Mouse (Mus musculus): ENCODE data around the gene Plk1.

The Plk1 gene

DNA sequence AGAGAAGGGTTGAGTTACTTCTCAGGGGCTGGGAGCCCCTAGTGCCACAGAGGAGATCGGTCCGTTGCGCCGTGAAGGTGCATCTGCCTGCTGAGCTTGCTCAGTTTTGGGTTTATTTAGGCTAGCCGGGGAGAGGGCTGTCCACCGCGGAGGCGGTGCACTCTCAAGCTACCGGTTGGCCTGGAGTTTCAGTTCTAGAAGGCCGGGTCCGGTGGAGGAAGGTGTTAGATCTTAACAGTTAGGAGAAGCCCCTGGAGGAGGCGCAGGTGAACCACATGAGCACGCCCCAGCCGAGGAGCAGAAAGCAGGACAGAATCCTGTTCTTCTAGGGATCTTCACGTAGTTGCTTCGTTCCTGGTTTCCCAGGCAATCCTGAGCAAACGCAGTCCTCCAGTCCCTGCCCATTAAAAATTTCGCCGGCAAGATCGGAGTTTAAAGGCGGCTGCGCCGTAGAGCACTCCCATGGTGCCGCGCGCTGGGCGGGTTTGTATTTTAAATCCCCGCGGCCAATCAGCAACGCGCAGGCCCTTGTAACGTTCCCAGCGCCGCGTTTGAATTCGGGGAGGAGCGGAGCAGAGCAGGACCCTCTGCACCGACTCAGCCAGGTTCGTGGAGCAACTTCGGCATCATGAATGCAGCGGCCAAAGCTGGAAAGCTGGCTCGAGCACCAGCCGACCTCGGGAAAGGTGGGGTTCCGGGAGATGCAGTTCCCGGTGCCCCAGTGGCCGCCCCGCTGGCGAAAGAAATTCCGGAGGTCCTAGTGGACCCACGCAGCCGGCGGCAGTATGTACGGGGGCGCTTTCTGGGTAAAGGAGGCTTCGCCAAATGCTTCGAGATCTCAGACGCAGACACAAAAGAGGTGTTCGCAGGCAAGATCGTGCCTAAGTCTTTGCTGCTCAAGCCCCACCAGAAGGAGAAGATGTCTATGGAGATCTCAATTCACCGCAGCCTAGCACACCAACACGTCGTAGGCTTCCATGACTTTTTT, at the start of gene Plk1:
Gene Plk1 (plus strand): TSS at position 525 of the 988 bp plus-strand sequence.
- DNase-seq (ENCODE audit: low read depth, low spot score), result peak; percentile 89

GRCm38 (mm10) chr7:122123518-122123917, 35.7 kb upstream of the Plk1 start:
- DNase-seq (ENCODE audit: low read depth, low spot score), result no peak

DNA sequence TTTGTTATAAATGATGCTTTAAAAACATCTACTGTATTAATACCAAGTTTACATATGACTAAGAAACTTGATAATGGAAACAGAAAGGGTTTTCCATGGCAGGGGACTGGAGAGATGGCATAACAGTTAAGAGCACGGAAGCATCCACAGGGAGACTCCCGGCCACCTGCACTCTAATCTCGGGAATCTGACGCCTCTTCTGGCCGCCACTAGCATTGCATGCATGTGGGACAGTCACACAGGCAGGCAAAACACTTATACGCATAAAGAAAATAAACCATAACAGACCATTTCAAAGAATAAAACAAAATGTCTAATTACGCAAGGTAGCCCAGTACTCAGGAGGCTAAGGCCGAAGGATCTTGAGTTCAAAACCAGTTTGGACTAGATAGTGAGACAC, 33.6 kb upstream of the Plk1 start:
- no peak for DNase-seq (ENCODE audit: low read depth, low spot score)

- DNase-seq (ENCODE audit: low read depth, low spot score), result no peak
These were observed 32.3 kb upstream of the Plk1 start for GRCm38 (mm10) chr7:122126946-122127345.

GRCm38 (mm10) chr7:122131834-122132233, 27.4 kb upstream of the Plk1 start:
- no peak for DNase-seq (ENCODE audit: low read depth, low spot score)

DNA sequence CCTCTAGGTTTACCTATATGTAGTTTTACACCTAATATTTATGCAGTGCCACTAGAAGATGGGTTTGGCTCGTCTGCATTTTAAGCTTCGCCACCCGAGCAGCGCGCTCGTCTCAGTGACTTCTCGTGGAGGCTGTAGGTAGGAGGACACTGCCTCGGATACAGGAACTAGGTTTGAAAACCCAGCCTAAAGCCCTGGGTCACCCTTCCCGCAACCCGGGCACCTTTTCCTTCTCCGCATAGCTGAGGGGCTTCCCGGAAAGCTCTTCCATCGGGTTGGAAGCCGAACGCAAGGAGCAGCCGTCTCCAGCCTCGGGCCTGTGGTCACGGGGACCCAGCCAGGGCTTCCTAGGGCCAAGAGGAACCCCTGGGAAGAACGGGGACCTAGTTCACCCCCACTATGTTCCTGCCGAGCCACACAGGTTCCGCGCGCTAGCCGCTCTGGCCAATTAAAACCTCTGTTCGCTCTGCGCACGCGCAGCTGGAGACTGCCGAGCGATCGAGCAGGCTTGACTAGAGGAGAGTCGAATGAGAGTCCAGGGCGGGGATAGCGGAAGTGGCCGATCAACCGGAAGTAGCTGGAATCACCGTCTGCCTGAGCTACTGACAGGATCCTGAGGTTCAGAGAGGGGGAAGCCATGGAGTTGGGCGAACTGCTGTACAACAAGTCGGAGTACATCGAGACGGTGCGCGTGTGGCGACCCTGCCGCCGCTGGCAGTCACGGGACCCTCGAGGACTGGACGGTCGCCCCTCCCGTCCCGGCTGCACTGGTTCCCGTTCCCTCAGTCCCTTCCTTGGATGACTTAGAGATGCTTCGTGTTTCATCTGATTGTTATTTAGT, 26.5 kb upstream of the Plk1 start, which contains the start of the genes Palb2 and Dctn5:
Gene Palb2 (minus strand): TSS at position 489 of the 841 bp plus-strand sequence.
Gene Dctn5 (plus strand): TSS at position 545 of the 841 bp plus-strand sequence.
- DNase-seq (ENCODE audit: low read depth, low spot score), result peak; percentile 99

GRCm38 (mm10) chr7:122133338-122133625, 26.0 kb upstream of the Plk1 start:
- DNase-seq (ENCODE audit: low read depth, low spot score), result no peak

DNA sequence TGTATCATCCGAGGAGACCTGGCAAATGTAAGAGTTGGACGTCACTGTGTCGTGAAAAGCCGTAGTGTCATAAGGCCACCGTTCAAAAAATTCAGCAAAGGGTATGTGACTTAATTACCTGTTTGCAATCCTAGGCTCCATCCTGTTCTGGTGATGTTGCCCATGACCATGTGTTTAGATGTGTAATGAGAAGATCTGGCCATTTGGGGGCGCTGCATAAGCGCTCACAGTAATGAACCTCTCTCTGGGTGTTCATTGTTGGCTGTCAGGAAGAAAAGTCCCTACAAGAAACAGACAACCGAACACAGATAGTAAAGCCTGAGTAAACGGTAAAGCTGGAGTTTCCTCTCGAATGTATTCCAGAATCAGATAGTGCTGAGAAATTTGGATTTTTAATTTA, 24.2 kb upstream of the Plk1 start:
- DNase-seq (ENCODE audit: low read depth, low spot score), result peak; percentile 12

GRCm38 (mm10) chr7:122137071-122137470, 22.2 kb upstream of the Plk1 start:
- no peak for DNase-seq (ENCODE audit: low read depth, low spot score)

GRCm38 (mm10) chr7:122138190-122138589, 21.0 kb upstream of the Plk1 start:
- DNase-seq (ENCODE audit: low read depth, low spot score), result no peak

- DNase-seq (ENCODE audit: low read depth, low spot score), result no peak
These were observed 18.2 kb upstream of the Plk1 start for GRCm38 (mm10) chr7:122140991-122141390.

- no peak for DNase-seq (ENCODE audit: low read depth, low spot score)
These were observed 6.8 kb upstream of the Plk1 start for GRCm38 (mm10) chr7:122152473-122152872.

DNA sequence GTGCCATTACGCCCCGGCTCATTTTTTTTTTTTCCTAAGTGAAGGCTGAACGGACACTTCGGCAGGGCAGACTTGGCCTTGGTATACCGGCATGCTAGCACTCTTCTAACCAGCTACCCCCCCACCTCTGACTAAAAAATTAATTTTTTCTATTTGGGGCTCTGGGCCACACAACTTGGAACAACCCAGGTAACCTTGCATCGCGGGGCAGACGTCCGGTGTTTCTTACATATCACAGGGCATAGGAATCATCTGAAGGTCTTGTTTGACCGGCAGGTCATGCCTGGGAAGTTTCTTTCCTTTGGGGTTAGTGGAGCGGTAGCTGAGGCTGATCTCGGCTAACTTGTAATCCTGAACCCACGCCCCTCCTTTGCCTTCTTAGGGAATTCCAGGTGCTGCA, 751 bp upstream of the Plk1 start:
- DNase-seq (ENCODE audit: low read depth, low spot score), result no peak

GRCm38 (mm10) chr7:122160037-122160436, 798 bp downstream of the Plk1 start:
- peak; percentile 25 for DNase-seq (ENCODE audit: low read depth, low spot score)

DNA sequence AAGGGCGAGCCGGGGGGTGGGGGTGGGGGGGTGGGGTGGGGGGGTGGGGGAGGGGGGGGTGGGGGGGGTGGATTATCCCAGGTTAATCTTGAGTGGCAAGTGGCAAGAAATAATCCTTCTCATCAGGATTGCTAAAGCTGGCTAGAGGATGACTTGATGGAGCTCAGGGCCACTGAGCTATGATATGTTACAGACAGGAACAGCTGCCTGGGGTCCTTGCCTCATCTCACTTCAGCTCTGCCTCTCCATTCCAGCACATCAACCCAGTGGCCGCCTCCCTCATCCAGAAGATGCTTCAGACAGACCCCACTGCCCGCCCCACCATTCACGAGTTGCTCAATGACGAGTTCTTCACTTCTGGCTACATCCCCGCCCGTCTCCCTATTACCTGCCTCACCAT, 4.5 kb downstream of the Plk1 start:
- no peak for DNase-seq (ENCODE audit: low read depth, low spot score)

DNA sequence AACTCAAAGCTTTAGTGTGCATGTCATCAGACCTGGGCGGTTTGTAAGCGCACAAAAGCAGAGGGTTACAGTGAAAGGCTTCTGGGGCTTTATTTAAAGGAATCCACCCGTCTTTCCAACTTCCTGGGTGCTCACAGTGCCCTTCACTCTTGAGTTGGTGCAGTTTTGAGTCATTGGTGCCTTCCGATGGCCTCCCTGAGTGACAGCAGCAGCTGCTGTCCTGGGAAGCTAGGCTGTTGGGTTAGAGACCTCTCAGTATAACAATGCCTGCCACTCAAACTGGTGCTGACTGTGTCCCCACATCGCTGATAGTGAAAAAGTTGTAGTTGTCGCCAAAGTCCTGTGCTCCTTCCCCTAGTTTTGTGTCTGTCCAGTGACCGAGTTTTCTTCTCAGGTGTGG, 8.0 kb downstream of the Plk1 start:
- no peak for DNase-seq (ENCODE audit: low read depth, low spot score)

DNA sequence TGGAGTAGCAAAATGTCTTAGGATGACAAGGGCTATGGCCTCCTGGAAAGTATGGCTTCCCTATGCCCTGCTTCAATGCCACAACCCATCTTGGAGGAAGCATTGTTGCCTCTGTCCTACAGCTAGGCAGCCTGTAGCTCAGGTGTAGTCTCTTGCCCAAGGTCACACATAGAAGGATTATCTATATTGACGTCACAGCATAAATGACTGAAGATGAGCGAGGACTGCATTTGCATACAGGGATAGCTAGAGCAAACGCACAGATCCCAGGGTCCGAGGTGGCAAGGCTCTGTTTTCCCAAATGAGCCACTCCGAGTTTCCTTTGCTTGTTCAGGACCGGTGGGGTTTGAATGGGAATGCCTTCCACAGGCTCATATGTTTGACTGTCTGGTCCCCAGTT, 11.5 kb downstream of the Plk1 start:
- no peak for DNase-seq (ENCODE audit: low read depth, low spot score)

DNA sequence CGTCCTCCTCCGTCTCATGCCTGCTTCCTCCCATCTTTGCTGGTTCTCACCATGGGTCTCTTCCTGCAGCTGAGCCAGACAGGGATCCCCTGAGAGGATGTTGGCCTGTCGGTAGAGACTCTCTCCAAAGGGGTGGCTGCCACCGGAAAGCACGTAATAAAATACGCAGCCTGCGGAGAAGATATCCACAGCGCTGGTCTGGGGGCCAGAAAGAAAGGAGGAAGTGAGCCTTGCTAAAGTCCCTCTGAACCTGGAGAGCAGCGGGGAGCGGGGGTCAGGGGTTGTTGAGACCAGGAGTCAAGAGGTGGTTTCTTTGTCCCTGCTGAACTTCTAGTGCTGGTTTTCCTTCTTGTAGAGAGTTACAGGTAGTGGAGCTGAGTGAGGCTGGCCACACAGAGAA, 12.4 kb downstream of the Plk1 start:
- no peak for DNase-seq (ENCODE audit: low read depth, low spot score)

DNA sequence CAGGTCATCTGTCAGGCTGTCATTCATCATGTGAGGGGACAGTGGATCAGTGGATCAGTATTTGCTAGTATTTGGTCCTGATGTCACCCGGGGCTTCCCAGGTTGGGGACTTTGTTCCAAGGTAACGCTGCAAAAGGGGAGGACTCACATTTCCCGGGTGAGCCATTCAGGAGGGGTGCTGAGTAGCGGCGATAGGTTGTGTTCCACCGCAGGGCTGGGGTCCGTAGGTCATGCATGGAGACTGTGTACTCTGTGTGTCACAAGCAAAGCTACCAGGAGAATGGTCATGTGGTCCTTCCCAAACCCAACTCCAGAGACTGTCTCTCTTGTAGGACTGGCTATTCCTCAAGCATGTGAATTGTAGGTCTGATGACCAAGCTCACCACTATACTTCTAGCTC, 21.5 kb downstream of the Plk1 start:
- no peak for DNase-seq (ENCODE audit: low read depth, low spot score)

GRCm38 (mm10) chr7:122184569-122184968, 25.3 kb downstream of the Plk1 start:
- no peak for DNase-seq (ENCODE audit: low read depth, low spot score)

DNA sequence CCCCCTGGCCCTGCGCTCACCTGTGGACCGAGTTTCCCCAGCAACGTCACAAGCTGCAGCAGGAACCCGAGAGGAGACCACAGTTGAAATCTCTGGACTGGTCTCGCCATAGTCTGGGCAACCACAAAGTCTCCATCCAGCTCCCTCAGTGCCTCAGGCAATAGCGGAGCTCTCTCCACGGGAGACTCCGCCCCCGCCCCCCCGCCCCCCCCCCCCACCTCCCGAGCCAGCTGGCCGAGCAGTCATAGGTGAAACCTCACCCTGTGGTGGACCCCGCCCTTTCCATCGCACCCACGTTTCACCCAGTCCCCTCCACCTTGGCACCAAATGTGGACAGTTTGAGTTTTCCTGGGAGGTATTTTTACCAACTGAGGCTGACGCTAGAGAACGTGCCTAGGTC, 26.8 kb downstream of the Plk1 start, which contains the start of gene Ern2:
Gene Ern2 (minus strand): TSS at position 165 of the 400 bp plus-strand sequence.
- no peak for DNase-seq (ENCODE audit: low read depth, low spot score)

DNA sequence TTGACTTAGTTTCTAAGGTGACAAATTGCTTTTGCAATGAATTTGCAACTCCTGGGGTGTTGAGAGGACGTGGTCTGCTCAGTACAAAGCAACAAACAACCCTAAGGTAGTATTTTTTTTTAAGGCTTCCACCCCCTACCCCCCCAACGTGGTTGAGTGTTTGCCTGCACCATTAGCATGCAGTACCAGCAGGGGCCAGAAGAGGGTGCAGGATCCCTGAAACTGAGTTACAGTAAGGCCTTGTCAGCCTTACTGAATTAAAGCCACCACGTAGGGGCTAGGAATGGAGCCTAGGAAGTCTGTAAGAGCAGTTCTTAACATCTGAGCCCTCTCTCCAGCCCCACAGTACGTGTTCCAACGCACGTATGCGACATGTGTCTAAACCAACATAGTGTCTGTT, 30.2 kb downstream of the Plk1 start:
- peak; percentile 64 for DNase-seq (ENCODE audit: low read depth, low spot score)

Measured in forelimb bud, embryonic 11.5 days (tissue).